Mouse (Mus musculus): ENCODE measurements at regions not wholly inside any gene's neighbourhood (a gene's known extent, or its start where the extent isn't known, plus 50 kb on each side); places are given as distances from the start of the nearest gene placed in this dataset.

GRCm38 (mm10) chr2:179307932-179308303 lies 134.3 kb upstream of the Cdh4 start:
- H3K4me3 ChIP-seq = no peak overlapping the region
- peaks cover 27% of the 10 kb centered on the region for H3K27me3 ChIP-seq (ENCODE audit: insufficient read depth, poor library complexity, severe bottlenecking)
- WGBS = 20% methylated on average over 3 of the region's 3 CpGs

GRCm38 (mm10) chr2:179318046-179318445 lies 124.2 kb upstream of the Cdh4 start:
- no peak for DNase-seq (ENCODE audit: low spot score)
- WGBS = 74% methylated on average over 6 of the region's 6 CpGs

More at GRCm38 (mm10) chr2:179307932-179308303, 134.3 kb upstream of the Cdh4 start:
- H3K36me3 ChIP-seq = no peaks in the 10 kb centered on the region
- no peak overlapping the region for H3K27ac ChIP-seq
- peaks cover 19% of the 10 kb centered on the region for H3K4me1 ChIP-seq
- DNase-seq (ENCODE audit: low spot score) = no peak
- H3K9me3 ChIP-seq = no peaks in the 10 kb centered on the region

DNA sequence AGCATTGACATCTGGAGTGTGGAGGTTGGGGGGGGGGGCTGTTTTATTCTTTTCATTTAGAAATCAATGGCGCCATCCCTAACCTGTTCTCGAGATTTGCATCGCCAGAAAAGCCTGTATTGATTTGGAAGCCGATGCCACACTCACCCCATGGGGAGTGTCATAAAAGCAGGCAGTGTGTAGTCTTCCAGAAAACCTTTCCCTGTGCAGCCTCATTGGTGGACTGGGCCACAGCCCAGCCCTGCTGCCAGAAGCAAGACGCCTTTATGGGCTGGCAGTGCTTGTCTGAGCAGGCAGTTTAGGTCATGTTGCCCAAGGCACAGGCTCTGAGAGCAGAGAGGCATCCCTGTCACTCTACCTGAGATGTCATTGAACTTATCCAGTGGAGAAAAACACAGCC lies 117.0 kb upstream of the Cdh4 start:
- H3K36me3 ChIP-seq = no peaks in the 10 kb centered on the region
- H3K27ac ChIP-seq = no peak overlapping the region
- no peaks in the 10 kb centered on the region for H3K27me3 ChIP-seq (ENCODE audit: insufficient read depth, poor library complexity, severe bottlenecking)
- 77% methylated on average over 5 of the region's 5 CpGs for WGBS
- no peaks in the 10 kb centered on the region for H3K4me1 ChIP-seq
- H3K4me3 ChIP-seq = no peak overlapping the region
- H3K9me3 ChIP-seq = no peaks in the 10 kb centered on the region
- no peak for DNase-seq (ENCODE audit: low spot score)

More at GRCm38 (mm10) chr2:179318046-179318445, 124.2 kb upstream of the Cdh4 start:
- Histone ChIP-seq H3K27ac (no peak overlapping the region), H3K27me3 (ENCODE audit: insufficient read depth, poor library complexity, severe bottlenecking) (no peaks in the 10 kb centered on the region), H3K4me1 (no peaks in the 10 kb centered on the region), H3K9me3 (no peaks in the 10 kb centered on the region), H3K4me3 (no peak overlapping the region), H3K36me3 (no peaks in the 10 kb centered on the region)

- DNase-seq (ENCODE audit: low spot score) = no peak
- H3K4me1 ChIP-seq = no peaks in the 10 kb centered on the region
Observed at GRCm38 (mm10) chr2:179332872-179333489, 109.2 kb upstream of the Cdh4 start.

DNA sequence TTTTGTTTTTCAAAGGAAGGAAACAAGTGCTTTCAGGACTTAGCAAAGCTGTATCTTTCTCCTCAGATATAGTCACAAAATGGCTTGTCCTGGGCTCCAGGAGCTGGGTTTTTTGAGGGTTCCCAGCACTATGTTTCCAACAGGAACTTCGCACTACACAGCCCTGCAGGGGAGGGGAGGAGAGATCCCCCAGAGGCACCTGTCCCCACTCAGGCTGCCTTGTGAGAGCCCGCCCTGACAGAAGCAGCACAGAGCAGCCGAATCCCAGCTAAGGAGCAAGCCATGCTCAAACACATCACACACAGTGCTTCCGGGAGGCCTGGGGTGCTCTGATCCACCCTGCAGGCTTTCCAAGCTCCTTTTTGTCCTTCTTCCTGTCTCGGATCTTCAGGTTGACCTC lies 108.6 kb upstream of the Cdh4 start:
- H3K36me3 ChIP-seq = no peaks in the 10 kb centered on the region
- H3K9me3 ChIP-seq = no peaks in the 10 kb centered on the region
- DNase-seq (ENCODE audit: low spot score) = no peak
- no peaks in the 10 kb centered on the region for H3K4me1 ChIP-seq
- H3K27ac ChIP-seq = no peak overlapping the region
- 65% methylated on average over 5 of the region's 5 CpGs for WGBS
- H3K4me3 ChIP-seq = no peak overlapping the region
- peaks cover 4% of the 10 kb centered on the region; the same call in 1 of the 2 replicates for H3K27me3 ChIP-seq (ENCODE audit: insufficient read depth, poor library complexity, severe bottlenecking)

More at GRCm38 (mm10) chr2:179332872-179333489, 109.2 kb upstream of the Cdh4 start:
- Histone ChIP-seq H3K4me3 (no peak overlapping the region), H3K27me3 (ENCODE audit: insufficient read depth, poor library complexity, severe bottlenecking) (peaks cover 4% of the 10 kb centered on the region; the same call in 1 of the 2 replicates), H3K27ac (no peak overlapping the region), H3K9me3 (no peaks in the 10 kb centered on the region), H3K36me3 (no peaks in the 10 kb centered on the region)
- WGBS = 71% methylated on average over 5 of the region's 5 CpGs

DNA sequence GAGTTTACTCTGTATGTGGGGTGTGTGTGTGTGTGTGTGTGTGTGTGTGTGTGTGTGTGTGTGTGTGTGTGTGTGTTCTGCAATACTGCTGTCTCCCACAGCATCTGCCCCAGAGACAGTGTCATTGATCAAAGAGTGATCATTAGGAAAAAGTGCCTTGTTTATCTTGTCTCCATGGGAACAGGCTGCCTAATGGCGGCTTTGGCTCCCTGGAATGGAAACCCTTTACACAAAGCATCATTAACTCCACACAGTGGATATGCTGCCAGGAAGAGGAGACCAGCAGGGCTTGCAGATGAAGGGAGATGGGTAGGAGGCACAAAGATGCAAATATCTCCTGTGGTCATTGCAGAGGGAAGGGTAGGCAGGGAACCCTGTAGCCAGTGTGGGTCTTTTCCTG lies 106.0 kb upstream of the Cdh4 start:
- Histone ChIP-seq H3K36me3 (no peaks in the 10 kb centered on the region), H3K4me3 (no peak overlapping the region), H3K27me3 (ENCODE audit: insufficient read depth, poor library complexity, severe bottlenecking) (peaks cover 4% of the 10 kb centered on the region; the same call in 1 of the 2 replicates), H3K9me3 (no peaks in the 10 kb centered on the region), H3K27ac (no peak overlapping the region), H3K4me1 (no peaks in the 10 kb centered on the region)
- 13% methylated on average over 1 of the region's 1 CpGs for WGBS
- no peak for DNase-seq (ENCODE audit: low spot score)

DNA sequence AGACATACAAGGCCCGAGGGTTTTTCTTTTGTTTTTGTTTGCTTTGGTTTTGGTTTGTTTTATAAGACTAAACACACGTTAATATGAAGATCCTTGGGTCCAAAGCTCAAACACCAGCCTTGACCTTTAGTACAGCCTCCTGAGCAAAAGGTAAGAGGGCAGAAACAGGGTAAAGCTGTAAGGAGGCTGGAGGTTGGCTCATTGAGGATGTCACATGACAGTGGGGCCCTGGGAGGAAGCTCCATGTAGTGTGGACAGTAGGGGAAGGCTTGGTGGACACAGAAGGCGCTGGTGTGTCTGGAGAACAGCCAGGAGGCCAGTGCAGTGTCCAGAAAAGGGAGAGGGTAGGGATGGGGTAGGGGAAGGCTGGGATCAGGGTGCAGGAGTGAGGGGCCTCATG lies 89.6 kb upstream of the Cdh4 start:
- no peak for DNase-seq (ENCODE audit: low spot score)
- WGBS = 68% methylated on average over 3 of the region's 3 CpGs
- Histone ChIP-seq H3K27ac (no peak overlapping the region), H3K27me3 (ENCODE audit: insufficient read depth, poor library complexity, severe bottlenecking) (no peaks in the 10 kb centered on the region), H3K4me3 (no peak overlapping the region), H3K36me3 (no peaks in the 10 kb centered on the region), H3K9me3 (no peaks in the 10 kb centered on the region), H3K4me1 (no peaks in the 10 kb centered on the region)

DNA sequence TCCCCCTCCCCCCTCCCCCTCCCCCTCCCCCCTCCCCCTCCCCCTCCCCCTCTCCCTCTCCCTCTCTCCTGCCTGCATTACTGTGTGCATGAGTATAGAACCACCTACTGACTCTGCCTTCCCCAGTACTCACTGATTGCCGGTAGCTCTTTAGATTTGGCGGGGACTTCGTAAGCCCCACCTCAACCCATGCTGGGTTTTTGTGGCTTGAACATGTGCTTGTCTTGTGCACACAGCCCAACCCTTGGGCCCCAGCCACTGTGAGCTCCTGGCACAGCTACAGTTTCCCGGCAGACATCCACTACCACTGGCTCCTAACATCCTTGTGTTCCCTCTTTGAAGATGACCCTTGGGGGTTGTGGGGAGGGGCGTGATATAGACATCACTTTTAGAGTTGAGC lies 87.4 kb upstream of the Cdh4 start:
- H3K4me3 ChIP-seq = no peak overlapping the region
- H3K4me1 ChIP-seq = no peaks in the 10 kb centered on the region
- 86% methylated on average over 5 of the region's 5 CpGs for WGBS
- no peak overlapping the region for H3K27ac ChIP-seq
- DNase-seq (ENCODE audit: low spot score) = no peak
- H3K36me3 ChIP-seq = no peaks in the 10 kb centered on the region
- no peaks in the 10 kb centered on the region for H3K27me3 ChIP-seq (ENCODE audit: insufficient read depth, poor library complexity, severe bottlenecking)
- no peaks in the 10 kb centered on the region for H3K9me3 ChIP-seq

DNA sequence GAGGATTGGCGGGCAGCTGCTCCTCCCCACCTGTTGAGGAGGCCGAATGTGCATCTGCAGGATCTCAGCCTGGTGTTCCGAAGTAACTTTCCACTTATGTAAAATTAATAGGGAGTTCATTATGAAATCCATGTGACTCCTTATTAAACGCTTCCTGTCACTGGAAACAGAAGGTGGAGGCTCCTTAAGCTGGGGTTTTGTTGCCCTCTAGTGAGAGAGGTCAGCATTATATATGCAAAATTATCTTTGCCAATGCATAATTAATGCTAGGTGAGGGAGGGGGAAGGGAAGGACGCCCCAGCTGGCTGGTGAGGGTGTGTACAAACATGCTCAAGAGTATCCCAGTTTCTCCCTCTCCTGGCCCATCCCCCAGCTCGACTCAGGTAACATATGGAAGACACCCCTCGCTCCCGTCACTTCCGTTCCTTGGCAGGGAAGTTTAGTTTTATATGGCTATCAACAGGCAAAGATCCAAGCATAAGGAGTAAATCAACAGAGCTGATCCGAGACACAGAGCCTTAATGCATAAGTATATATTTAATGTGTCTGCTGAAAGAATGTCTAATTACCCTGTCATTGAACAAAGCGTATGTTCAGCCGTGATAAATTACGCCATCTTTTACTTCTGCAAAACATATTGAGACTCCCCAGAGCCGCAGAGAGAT lies 71.2 kb upstream of the Cdh4 start:
- Histone ChIP-seq H3K27me3 (ENCODE audit: insufficient read depth, poor library complexity, severe bottlenecking) (no peaks in the 10 kb centered on the region), H3K36me3 (no peaks in the 10 kb centered on the region), H3K4me1 (no peaks in the 10 kb centered on the region), H3K27ac (no peak overlapping the region), H3K9me3 (no peaks in the 10 kb centered on the region), H3K4me3 (no peak overlapping the region)
- DNase-seq (ENCODE audit: low spot score) = no peak
- 78% methylated on average over 14 of the region's 14 CpGs for WGBS

DNA sequence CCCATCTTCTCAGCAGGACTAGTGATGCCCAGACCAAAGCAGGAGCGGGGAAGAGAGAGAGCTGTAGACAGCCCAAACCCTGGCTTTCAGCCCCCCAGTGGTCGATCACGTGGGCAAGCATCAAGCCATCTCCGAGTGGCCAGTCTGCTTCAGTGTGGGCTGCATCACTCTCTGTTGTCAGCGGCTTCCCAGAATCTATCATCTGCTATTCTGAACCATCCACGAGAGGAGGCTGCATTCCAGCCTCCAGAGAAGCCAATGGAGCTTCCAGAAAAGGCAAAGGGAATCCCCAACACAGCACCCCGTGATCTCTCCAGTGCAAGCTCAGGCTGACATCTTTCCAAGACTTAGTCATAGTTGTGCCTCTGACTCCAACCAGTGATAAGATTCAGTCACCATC lies 70.7 kb upstream of the Cdh4 start:
- no peak overlapping the region for H3K4me3 ChIP-seq
- no peak overlapping the region for H3K27ac ChIP-seq
- 63% methylated on average over 7 of the region's 7 CpGs for WGBS
- no peaks in the 10 kb centered on the region for H3K4me1 ChIP-seq
- no peaks in the 10 kb centered on the region for H3K36me3 ChIP-seq
- DNase-seq (ENCODE audit: low spot score) = no peak
- no peaks in the 10 kb centered on the region for H3K9me3 ChIP-seq
- H3K27me3 ChIP-seq (ENCODE audit: insufficient read depth, poor library complexity, severe bottlenecking) = no peaks in the 10 kb centered on the region

DNA sequence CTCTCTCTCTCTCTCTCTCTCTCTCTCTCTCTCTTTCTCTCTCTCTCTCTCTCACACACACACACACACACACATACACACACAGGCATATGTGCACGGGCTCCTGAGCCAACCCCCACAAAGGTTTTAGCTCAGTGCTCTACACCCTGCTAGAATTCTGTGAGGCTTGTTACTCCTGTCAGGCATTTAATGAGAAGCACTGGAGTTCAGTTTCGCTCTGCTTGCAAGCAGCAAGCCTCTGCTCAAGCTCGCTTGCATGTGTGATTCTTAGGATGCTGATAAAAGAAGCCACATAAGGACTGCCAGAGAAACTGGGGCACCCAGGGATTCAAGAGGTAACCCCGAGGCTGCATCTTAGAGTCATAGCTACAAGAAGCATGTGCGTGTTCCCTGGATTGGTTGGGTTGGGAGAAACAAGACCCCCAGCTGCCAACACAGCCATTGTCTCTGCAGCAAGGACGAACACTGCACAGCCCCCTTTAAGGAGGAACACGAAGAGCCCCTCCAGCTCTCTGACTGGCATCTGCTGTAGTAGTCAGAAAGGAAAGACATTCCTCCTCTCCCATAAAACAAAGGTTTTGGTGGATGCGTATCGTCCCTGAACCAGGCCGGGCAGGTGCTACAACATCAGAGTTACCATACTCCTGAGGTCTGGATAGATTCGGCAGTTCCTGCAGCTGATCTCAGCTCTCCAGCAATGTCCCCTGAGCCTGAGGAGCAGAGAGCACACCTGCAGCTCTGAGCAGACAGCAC lies 62.4 kb upstream of the Cdh4 start:
- Histone ChIP-seq H3K27me3 (ENCODE audit: insufficient read depth, poor library complexity, severe bottlenecking) (no peaks in the 10 kb centered on the region), H3K4me1 (no peaks in the 10 kb centered on the region), H3K4me3 (no peak overlapping the region), H3K27ac (no peak overlapping the region), H3K9me3 (no peaks in the 10 kb centered on the region), H3K36me3 (no peaks in the 10 kb centered on the region)
- no peak for DNase-seq (ENCODE audit: low spot score)
- 75% methylated on average over 11 of the region's 11 CpGs for WGBS

GRCm38 (mm10) chr2:179380444-179380705 lies 61.9 kb upstream of the Cdh4 start:
- no peak overlapping the region for H3K27ac ChIP-seq
- H3K9me3 ChIP-seq = no peaks in the 10 kb centered on the region
- DNase-seq (ENCODE audit: low spot score) = no peak
- H3K4me3 ChIP-seq = no peak overlapping the region
- H3K4me1 ChIP-seq = no peaks in the 10 kb centered on the region
- H3K36me3 ChIP-seq = no peaks in the 10 kb centered on the region
- no peaks in the 10 kb centered on the region for H3K27me3 ChIP-seq (ENCODE audit: insufficient read depth, poor library complexity, severe bottlenecking)
- 75% methylated on average over 4 of the region's 4 CpGs for WGBS

GRCm38 (mm10) chr2:179381916-179382315 lies 60.3 kb upstream of the Cdh4 start:
- no peaks in the 10 kb centered on the region for H3K4me1 ChIP-seq
- H3K27ac ChIP-seq = no peak overlapping the region
- H3K27me3 ChIP-seq (ENCODE audit: insufficient read depth, poor library complexity, severe bottlenecking) = no peaks in the 10 kb centered on the region
- no peaks in the 10 kb centered on the region for H3K9me3 ChIP-seq
- WGBS = 87% methylated on average over 3 of the region's 3 CpGs
- H3K36me3 ChIP-seq = no peaks in the 10 kb centered on the region
- H3K4me3 ChIP-seq = no peak overlapping the region
- DNase-seq (ENCODE audit: low spot score) = no peak
